Mouse (Mus musculus) stomach, postnatal 0 days (tissue): ENCODE measurements around the gene Ripply2.

Source experiments
- CTCF ChIP-seq: IDR thresholded peaks from 2 replicates; pipeline ENCODE4 v1.5.1; 2016; ENCODE audit warnings: antibody characterized with exemption, low read depth, mild to moderate bottlenecking, moderate library complexity
- EP300 ChIP-seq: optimal IDR thresholded peaks from 2 replicates; pipeline ENCODE3; 2016; ENCODE audit warnings: antibody characterized with exemption

DNA sequence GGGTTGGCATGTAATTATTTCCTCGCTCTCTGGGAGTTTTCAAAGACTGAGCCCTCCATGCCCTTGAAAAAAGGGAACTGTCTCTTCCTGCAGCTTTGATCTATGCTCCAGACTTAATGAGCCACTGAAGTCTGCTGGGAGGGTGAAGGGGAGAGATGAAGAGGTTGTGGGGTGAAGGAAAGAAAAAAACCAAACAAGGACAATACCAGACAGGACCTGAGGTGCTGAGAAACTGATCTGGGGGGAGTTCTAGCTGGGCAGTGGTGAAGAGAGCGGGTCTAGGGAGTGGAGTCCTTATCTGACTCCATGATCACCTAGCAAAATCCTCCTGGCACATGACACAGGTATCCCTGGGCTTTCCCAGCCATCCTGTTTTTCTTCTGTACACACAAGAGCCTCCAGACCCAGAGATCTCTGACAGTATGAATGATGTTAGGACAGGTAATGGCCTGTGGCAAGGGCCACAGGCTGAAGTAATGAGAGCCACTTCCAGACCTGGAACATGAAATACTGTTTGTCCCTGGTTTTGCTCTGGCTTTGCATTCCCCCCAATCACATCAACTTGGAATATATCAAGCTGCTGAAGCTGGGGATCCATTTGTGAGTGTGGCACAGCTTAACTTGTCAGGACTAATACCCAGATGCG, 18.2 kb upstream of the Ripply2 start:
- no peak for TF ChIP-seq CTCF
- no peak for TF ChIP-seq EP300
